Comparison of ENCODE assay signal across 16 mouse cellular contexts in the genomic region with DNA sequence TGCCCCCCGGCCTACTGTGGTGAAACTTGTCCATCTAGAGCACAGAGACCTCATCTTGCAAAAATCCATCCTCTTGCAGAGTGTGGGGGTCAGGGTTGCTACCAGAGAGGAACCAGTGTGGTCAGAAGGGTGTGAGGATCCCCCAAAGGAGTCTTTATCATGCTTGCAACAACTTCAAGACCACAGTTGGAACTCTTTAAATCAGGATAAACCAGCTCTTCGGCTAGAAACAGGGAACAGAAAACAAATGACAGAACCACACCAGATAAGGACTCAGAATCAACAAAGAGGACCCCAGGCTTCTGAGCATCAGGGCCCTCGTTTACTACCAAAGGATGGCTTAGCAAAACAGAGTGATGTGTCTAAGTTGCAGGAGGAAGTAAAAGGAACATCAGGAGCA.
"Had no signal": no experiment of that assay in that cellular context is flagged by ENCODE, and none has a peak within 500 bp of the region (broad histone marks: within the 10 kb centered on the region; RNA-seq: fewer than 3 reads in every experiment).

No protein-coding gene starts in this region.

- H3K9ac ChIP-seq: neural tube, embryonic 13.5 days; neural tube, embryonic 15.5 days; stomach, embryonic 15.5 days had no signal

- DNase-seq: retina, postnatal 1 day; right cerebral cortex, adult 18-20 months; right cerebral cortex, postnatal 14 days; right cerebral cortex, postnatal 25 days; right cerebral cortex, postnatal 4 days; spleen, adult 18-20 months; thymus, adult 18-20 months; thymus, adult 2 months; thymus, postnatal 14 days; thymus, postnatal 25 days; thymus, postnatal 36 days; thymus, postnatal 4 days had no signal

- H3K9me3 ChIP-seq: neural tube, embryonic 13.5 days; neural tube, embryonic 15.5 days; stomach, embryonic 15.5 days had no signal

- H3K36me3 ChIP-seq: neural tube, embryonic 15.5 days; stomach, embryonic 15.5 days had no signal

- H3K4me3 ChIP-seq: neural tube, embryonic 13.5 days; neural tube, embryonic 15.5 days; stomach, embryonic 15.5 days had no signal

- H3K4me1 ChIP-seq: neural tube, embryonic 13.5 days; neural tube, embryonic 15.5 days; stomach, embryonic 15.5 days had no signal

- H3K4me2 ChIP-seq: neural tube, embryonic 13.5 days; neural tube, embryonic 15.5 days; stomach, embryonic 15.5 days had no signal

- H3K27ac ChIP-seq: neural tube, embryonic 13.5 days; neural tube, embryonic 15.5 days; stomach, embryonic 15.5 days; stomach, postnatal 0 days had no signal

- H3K27me3 ChIP-seq: neural tube, embryonic 13.5 days; neural tube, embryonic 15.5 days; stomach, embryonic 15.5 days had no signal
